Mouse (Mus musculus) thymus, postnatal 14 days (tissue): Measurements from ENCODE around the gene Rcsd1.
A peak's percentile ranks its signal among the peaks of the same experiment; 100 is the strongest.

Experiments
- DNase-seq: peaks from one replicate; pipeline ENCODE4 v3.0.0; 2021

Rcsd1 gene

GRCm38 (mm10) chr1:165717711-165718542 lies 8.4 kb upstream of the Rcsd1 start:
- DNase-seq = peak; percentile 85

- no peak for DNase-seq
Observed at GRCm38 (mm10) chr1:165716426-165716825, 6.9 kb upstream of the Rcsd1 start.

GRCm38 (mm10) chr1:165713798-165714197 lies 4.2 kb upstream of the Rcsd1 start:
- no peak for DNase-seq

- peak; percentile 52 for DNase-seq
Observed at GRCm38 (mm10) chr1:165711914-165712313, 2.4 kb upstream of the Rcsd1 start.

GRCm38 (mm10) chr1:165708686-165709380 lies 724 bp downstream of the Rcsd1 start:
- peak; percentile 67 for DNase-seq

- peak; percentile 85 for DNase-seq
Observed at GRCm38 (mm10) chr1:165707640-165708322, 1.8 kb downstream of the Rcsd1 start.

- DNase-seq = no peak
Observed at GRCm38 (mm10) chr1:165707241-165707639, 2.3 kb downstream of the Rcsd1 start.

- DNase-seq = peak; percentile 35
Observed at GRCm38 (mm10) chr1:165706492-165706891, 3.1 kb downstream of the Rcsd1 start.

GRCm38 (mm10) chr1:165705868-165706348 lies 3.6 kb downstream of the Rcsd1 start:
- peak; percentile 67 for DNase-seq

- DNase-seq = peak; percentile 32
Observed at GRCm38 (mm10) chr1:165705368-165705767, 4.2 kb downstream of the Rcsd1 start.

GRCm38 (mm10) chr1:165704841-165705240 lies 4.7 kb downstream of the Rcsd1 start:
- no peak for DNase-seq

GRCm38 (mm10) chr1:165702221-165703031 lies 7.1 kb downstream of the Rcsd1 start:
- no peak for DNase-seq

GRCm38 (mm10) chr1:165701562-165701961 lies 8.0 kb downstream of the Rcsd1 start:
- no peak for DNase-seq

GRCm38 (mm10) chr1:165700933-165701518 lies 8.5 kb downstream of the Rcsd1 start:
- DNase-seq = peak; percentile 77

- DNase-seq = peak; percentile 69
Observed at GRCm38 (mm10) chr1:165700376-165700815, 9.2 kb downstream of the Rcsd1 start.

GRCm38 (mm10) chr1:165697701-165698100 lies 11.9 kb downstream of the Rcsd1 start:
- no peak for DNase-seq

GRCm38 (mm10) chr1:165696870-165697269 lies 12.7 kb downstream of the Rcsd1 start:
- no peak for DNase-seq

GRCm38 (mm10) chr1:165696040-165696439 lies 13.5 kb downstream of the Rcsd1 start:
- DNase-seq = no peak

GRCm38 (mm10) chr1:165695392-165696014 lies 14.1 kb downstream of the Rcsd1 start:
- DNase-seq = no peak

GRCm38 (mm10) chr1:165693856-165694255 lies 15.7 kb downstream of the Rcsd1 start:
- no peak for DNase-seq

- peak; percentile 72 for DNase-seq
Observed at GRCm38 (mm10) chr1:165691516-165691915, 18.0 kb downstream of the Rcsd1 start.
